Mouse (Mus musculus): ENCODE results near the gene Yif1b.
A peak's percentile ranks its signal among the peaks of the same experiment; 100 is the strongest.

Yif1b gene

GRCm38 (mm10) chr7:29294111-29294761, 56.1 kb downstream of the Yif1b start:
- H3K36me3 ChIP-seq (ENCODE audit: control insufficient read depth, insufficient read depth, low read length, poor library complexity, severe bottlenecking): no peaks in the 10 kb centered on the region
- DNase-seq (ENCODE audit: low read depth, low spot score): peak; percentile 40
- H3K27me3 ChIP-seq (ENCODE audit: control insufficient read depth, insufficient read depth, low read length, poor library complexity, severe bottlenecking): no peaks in the 10 kb centered on the region

- H3K27me3 ChIP-seq (ENCODE audit: control insufficient read depth, insufficient read depth, low read length, poor library complexity, severe bottlenecking): no peaks in the 10 kb centered on the region
- H3K36me3 ChIP-seq (ENCODE audit: control insufficient read depth, insufficient read depth, low read length, poor library complexity, severe bottlenecking): no peaks in the 10 kb centered on the region
- no peak for DNase-seq (ENCODE audit: low read depth, low spot score)
Measured at GRCm38 (mm10) chr7:29295861-29296647, 57.9 kb downstream of the Yif1b start.

- Histone ChIP-seq H3K36me3 (ENCODE audit: control insufficient read depth, insufficient read depth, low read length, poor library complexity, severe bottlenecking) (no peaks in the 10 kb centered on the region), H3K27me3 (ENCODE audit: control insufficient read depth, insufficient read depth, low read length, poor library complexity, severe bottlenecking) (no peaks in the 10 kb centered on the region)
- peak; percentile 81 for DNase-seq (ENCODE audit: low read depth, low spot score)
Measured at GRCm38 (mm10) chr7:29296998-29297397, 58.9 kb downstream of the Yif1b start.
